Comparison of ENCODE assay signal across 17 mouse cellular contexts in genomic region chr16:31684771-31685170, GRCm38 (mm10).
"Had no signal": no experiment of that assay in that cellular context is flagged by ENCODE, and none has a peak within 500 bp of the region (broad histone marks: within the 10 kb centered on the region; RNA-seq: fewer than 3 reads in every experiment).

No protein-coding gene starts in this region.

- H3K27ac ChIP-seq: heart, embryonic 10.5 days; hindbrain, embryonic 10.5 days; hindbrain, embryonic 13.5 days; hindbrain, embryonic 15.5 days; hindbrain, postnatal 0 days; kidney, embryonic 15.5 days; kidney, postnatal 0 days; limb, embryonic 13.5 days; limb, embryonic 15.5 days; liver, embryonic 12.5 days; liver, embryonic 14.5 days had no signal

- H3K4me2 ChIP-seq: heart, embryonic 12.5 days; hindbrain, embryonic 13.5 days; hindbrain, embryonic 15.5 days; kidney, embryonic 15.5 days; limb, embryonic 13.5 days; limb, embryonic 15.5 days; liver, embryonic 12.5 days had no signal

- ATAC-seq: hindbrain, postnatal 0 days; intestine, embryonic 16.5 days; liver, embryonic 12.5 days had no signal

- H3K4me3 ChIP-seq: heart, embryonic 10.5 days; heart, embryonic 12.5 days; hindbrain, embryonic 10.5 days; hindbrain, embryonic 13.5 days; hindbrain, embryonic 15.5 days; kidney, embryonic 15.5 days; limb, embryonic 13.5 days; limb, embryonic 15.5 days; liver, embryonic 12.5 days had no signal

- H3K27me3 ChIP-seq: heart, embryonic 12.5 days; hindbrain, embryonic 13.5 days; hindbrain, embryonic 15.5 days; kidney, embryonic 15.5 days; limb, embryonic 13.5 days; limb, embryonic 15.5 days; liver, embryonic 12.5 days had no signal

- H3K9me3 ChIP-seq: heart, embryonic 10.5 days; heart, embryonic 12.5 days; hindbrain, embryonic 10.5 days; hindbrain, embryonic 13.5 days; hindbrain, embryonic 15.5 days; kidney, embryonic 15.5 days; limb, embryonic 13.5 days; limb, embryonic 15.5 days; liver, embryonic 12.5 days had no signal

- H3K4me1 ChIP-seq: heart, embryonic 10.5 days; heart, embryonic 12.5 days; hindbrain, embryonic 10.5 days; hindbrain, embryonic 13.5 days; hindbrain, embryonic 15.5 days; kidney, embryonic 15.5 days; limb, embryonic 13.5 days; limb, embryonic 15.5 days had no signal

- H3K36me3 ChIP-seq: hindbrain, embryonic 15.5 days had no signal

- DNase-seq: gastrocnemius, postnatal 10 days; gastrocnemius, postnatal 25 days; layer of hippocampus, postnatal 36 days; left cerebral cortex, postnatal 4 days had no signal

- H3K9ac ChIP-seq: heart, embryonic 12.5 days; hindbrain, embryonic 13.5 days; hindbrain, embryonic 15.5 days; kidney, embryonic 15.5 days; limb, embryonic 13.5 days; limb, embryonic 15.5 days; liver, embryonic 12.5 days; liver, embryonic 14.5 days had no signal
